Mouse (Mus musculus): ENCODE measurements around the gene Gm14325.
"Not testable (repeated sequence)": the region's sequence is repeated elsewhere in the genome, so short reads cannot be mapped to it uniquely, and the experiment has no call there.

Gm14325 gene

DNA sequence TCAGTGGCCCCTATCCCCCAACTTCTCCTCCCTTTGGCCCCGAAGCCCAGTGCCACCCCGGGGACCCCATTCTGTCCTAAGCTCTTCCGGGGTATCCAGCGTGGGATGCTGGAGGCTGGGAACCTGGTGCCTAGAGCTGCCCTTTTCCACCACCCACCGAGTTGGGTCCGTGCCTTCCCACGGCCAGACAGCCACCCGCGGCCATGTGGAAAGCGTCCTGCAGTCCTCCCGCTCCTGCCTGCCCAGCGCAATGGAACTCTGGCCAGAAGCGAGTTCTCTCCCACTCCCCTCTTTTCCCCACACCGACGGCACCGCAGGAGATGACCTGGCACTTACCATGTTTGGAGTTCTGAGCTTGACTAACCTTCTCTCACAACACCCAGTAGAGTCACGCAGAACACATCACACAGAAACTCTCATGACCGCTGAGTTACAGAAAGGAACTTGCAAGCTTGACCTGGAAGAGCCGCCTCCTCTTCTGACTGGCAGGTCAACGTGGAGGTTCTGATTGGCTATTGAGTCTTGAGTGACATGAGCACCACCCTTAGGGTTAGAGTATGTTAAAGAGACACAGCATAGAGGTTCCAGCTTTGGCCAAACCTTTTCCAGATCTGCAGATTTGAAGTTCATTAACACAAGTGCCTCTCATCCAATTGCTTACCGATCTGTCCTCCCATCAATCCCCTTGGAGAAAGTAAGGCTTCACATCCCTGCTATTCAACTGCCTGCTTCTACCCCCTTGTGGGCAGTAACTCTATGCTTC, at the start of gene Gm14325:
Gene Gm14325, minus strand, starts transcription at position 436 of the 763 bp plus-strand sequence.
- DNase-seq = peak; percentile 47

DNA sequence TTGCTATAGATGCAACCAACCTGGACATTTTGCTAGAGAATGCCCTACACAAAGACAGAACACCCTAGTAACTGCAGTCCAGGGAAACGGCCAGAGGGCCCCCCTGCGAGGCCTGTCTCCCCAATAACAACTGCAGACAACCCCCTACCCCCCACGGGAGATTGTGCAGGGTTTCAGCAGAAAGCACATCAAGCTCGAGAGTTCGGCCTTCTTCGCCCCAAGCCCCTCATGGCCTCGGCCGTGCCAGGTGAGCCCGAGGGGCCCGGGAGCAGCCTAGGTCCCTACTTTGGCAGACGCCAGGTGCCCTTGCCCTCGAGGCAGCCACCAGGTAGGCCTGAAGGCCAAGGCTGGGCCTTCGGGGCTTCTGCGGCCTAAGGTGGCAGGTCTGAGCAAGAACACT, 47.6 kb upstream of the Gm14325 start:
- DNase-seq = not testable (repeated sequence)

DNA sequence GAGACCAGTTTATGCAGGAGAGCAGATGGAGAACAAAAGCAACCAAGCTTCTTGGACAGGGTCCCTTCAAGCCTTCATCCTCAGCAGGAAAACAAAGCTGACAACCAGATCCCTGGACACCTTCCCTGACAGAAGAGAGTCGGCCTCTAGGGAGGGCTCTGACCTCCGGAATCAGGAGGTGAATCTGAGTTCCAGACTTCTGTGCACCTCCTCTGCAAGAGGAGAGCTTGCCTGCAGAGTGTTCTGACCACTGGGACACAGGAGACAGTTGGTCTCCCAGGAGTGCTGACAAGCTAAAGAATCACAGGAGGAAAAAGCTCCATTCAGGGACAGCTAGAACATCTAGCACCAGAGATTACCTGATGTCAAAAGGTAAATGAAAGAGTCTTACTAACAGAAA, 22.1 kb upstream of the Gm14325 start:
- DNase-seq = not testable (repeated sequence)

DNA sequence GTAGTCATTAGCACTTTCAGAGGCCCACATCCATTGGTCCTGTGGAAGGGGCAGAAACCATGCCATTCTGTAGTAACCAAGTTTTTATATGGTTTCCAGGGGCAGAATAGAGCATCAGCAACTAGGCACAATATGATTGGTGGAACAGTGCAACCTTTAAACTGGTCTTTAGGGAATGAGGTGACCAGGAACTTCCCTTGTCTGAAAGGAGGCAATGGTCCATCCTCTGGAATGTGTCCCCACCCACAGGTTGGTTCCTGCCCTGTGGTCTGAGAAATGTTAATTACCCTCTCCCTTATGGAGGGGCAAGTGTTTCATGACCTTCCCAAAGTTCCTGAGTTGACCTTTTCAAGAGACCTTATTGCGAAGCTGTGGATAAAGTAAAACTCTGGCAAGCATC, 3.5 kb upstream of the Gm14325 start:
- DNase-seq = not testable (repeated sequence)

DNA sequence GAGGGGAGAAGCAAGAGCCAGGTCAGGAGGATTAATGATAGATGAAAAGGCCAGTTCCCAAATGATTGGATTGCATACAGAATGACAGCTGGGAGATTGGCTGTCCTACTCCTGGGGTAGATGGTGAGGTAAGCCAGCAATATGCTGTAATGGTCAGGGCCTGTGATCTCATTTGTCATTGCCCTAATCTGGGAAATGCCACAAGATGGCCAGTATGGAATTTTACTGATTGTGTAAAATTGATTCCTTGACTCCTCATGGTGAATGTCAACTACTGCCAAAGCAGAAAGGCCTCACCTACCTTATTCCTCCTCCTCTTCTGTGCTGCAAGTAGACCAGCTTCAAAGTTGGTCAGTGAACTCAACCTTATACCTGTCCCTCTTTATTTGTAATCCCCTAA, 3.4 kb downstream of the Gm14325 start:
- DNase-seq = not testable (repeated sequence)

DNA sequence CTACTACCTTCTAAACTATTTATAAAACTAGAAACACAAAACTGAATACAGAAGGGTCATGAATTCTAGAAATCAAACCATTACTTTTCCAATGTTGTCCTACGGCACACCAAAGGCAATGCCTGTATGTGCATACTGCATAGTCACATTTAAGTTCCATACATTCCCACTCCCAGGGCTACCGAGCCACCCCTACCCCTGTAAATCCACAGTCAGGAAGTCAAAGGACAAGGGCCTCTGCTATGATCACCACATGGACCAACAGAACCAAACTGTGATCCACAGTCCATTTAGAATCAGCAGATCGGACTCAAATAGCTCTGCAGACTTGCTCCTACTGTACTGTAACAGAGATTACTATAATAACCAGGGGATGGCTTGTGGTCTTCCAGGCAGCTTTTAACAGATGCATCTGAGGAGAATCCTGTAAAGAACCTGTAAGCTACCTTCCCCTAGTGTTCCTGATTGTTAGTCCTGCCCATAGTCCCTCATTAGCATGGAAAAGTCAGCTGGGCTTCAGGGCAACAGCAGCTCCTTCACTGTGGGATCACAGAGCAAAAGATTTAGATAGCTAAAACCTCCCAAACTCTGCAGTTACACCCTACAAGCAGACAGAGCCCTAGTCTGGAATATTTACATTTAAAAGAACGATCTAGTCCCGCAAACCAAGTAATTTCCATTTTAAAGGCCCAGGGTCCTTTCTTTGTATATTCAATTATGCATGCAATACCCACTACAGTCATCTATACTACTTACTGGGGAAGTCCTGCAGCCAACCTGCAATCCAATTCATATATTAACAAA, 4.2 kb downstream of the Gm14325 start:
- not testable (repeated sequence) for DNase-seq

DNA sequence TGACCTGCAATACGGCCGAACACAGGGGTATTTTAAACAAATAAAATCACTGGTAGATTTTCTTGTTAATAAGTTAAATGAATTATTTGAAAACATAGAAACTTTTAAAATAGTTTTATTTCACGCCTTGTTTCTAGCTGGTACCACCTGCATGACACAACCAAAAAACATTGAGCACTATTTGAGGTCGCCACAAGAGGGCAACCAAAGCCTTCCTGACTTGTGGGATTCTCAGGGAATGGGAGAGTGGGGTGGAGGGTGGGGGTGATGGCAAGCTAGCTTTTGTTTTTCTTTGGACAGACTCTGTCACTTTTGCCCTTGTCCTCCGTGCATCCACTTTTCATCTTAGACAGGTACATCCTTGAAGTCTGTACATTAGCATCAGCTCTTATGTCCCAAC, 18.2 kb downstream of the Gm14325 start:
- not testable (repeated sequence) for DNase-seq

DNA sequence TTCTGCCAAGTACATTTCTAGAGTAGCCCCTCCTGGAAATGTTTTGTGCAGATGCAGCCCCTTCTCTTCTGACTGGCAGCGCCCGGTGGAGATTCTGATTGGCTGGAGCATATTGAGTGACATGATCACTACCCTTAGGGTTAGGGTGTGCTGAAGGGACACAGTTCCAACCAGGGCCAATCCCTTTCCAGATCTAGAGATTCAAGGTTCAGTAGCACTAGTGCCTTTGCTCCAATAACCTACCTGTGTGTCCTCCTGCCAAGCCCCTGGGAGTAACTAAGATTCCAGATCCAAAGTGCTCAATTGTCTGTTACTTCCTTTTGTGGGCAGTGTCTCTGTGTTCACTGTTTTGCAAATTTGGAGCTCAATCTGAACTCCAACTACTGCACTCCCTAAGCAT, 34.0 kb downstream of the Gm14325 start:
- not testable (repeated sequence) for DNase-seq

DNA sequence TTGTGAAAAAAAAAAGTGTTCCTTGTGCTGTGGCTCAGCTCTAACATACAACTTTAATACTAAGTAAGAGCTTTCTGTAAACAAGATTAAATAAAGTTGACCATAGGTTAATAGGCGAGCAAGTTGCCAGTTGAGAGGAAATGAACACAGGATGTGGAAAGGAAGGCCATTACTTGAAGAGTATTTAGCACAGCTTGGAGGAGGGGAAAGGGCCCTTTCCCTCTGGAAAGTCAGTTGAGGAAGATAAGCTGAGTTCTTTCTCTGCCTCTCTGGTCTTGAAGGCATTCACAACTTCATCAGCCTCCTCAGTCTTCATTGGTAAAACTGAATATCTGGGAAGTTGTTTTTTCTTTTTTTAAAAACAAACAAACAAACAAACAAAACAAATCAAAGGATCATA, 52.8 kb downstream of the Gm14325 start:
- DNase-seq = not testable (repeated sequence)

Measured in right cerebral cortex, postnatal 4 days (tissue).